Mouse (Mus musculus): ENCODE results near the gene Zswim9.
"Not testable (repeated sequence)": the region's sequence is repeated elsewhere in the genome, so short reads cannot be mapped to it uniquely, and the experiment has no call there.

Zswim9 gene

GRCm38 (mm10) chr7:13278308-13278891 lies at the start of gene Zswim9:
Gene Zswim9 (minus strand): TSS chr7:13278721.
- DNase-seq (ENCODE audit: low read depth, low spot score): peak; percentile 97

- no peak for DNase-seq (ENCODE audit: low read depth, low spot score)
Observed at GRCm38 (mm10) chr7:13324316-13324715, 45.8 kb upstream of the Zswim9 start, which contains the start of gene Pla2g4c. Gene Pla2g4c (plus strand): TSS chr7:13324655.

- no peak for DNase-seq (ENCODE audit: low read depth, low spot score)
Observed at GRCm38 (mm10) chr7:13321424-13321823, 42.9 kb upstream of the Zswim9 start.

GRCm38 (mm10) chr7:13314095-13314597 lies 35.6 kb upstream of the Zswim9 start:
- DNase-seq (ENCODE audit: low read depth, low spot score): no peak

GRCm38 (mm10) chr7:13311401-13311800 lies 32.9 kb upstream of the Zswim9 start:
- DNase-seq (ENCODE audit: low read depth, low spot score): peak; percentile 72

- DNase-seq (ENCODE audit: low read depth, low spot score): no peak
Observed at GRCm38 (mm10) chr7:13310493-13311199, 32.1 kb upstream of the Zswim9 start.

- DNase-seq (ENCODE audit: low read depth, low spot score): no peak
Observed at GRCm38 (mm10) chr7:13309407-13309806, 30.9 kb upstream of the Zswim9 start.

- no peak for DNase-seq (ENCODE audit: low read depth, low spot score)
Observed at GRCm38 (mm10) chr7:13303372-13303771, 24.9 kb upstream of the Zswim9 start.

- DNase-seq (ENCODE audit: low read depth, low spot score): no peak
Observed at GRCm38 (mm10) chr7:13302780-13303179, 24.3 kb upstream of the Zswim9 start.

- no peak for DNase-seq (ENCODE audit: low read depth, low spot score)
Observed at GRCm38 (mm10) chr7:13301643-13302042, 23.1 kb upstream of the Zswim9 start.

- DNase-seq (ENCODE audit: low read depth, low spot score): no peak
Observed at GRCm38 (mm10) chr7:13298821-13299220, 20.3 kb upstream of the Zswim9 start.

- DNase-seq (ENCODE audit: low read depth, low spot score): peak; percentile 93
Observed at GRCm38 (mm10) chr7:13297636-13298035, 19.1 kb upstream of the Zswim9 start.

- DNase-seq (ENCODE audit: low read depth, low spot score): no peak
Observed at GRCm38 (mm10) chr7:13295256-13295655, 16.7 kb upstream of the Zswim9 start.

- DNase-seq (ENCODE audit: low read depth, low spot score): no peak
Observed at GRCm38 (mm10) chr7:13293878-13294855, 15.6 kb upstream of the Zswim9 start.

- no peak for DNase-seq (ENCODE audit: low read depth, low spot score)
Observed at GRCm38 (mm10) chr7:13291370-13291769, 12.8 kb upstream of the Zswim9 start.

- no peak for DNase-seq (ENCODE audit: low read depth, low spot score)
Observed at GRCm38 (mm10) chr7:13290041-13290675, 11.6 kb upstream of the Zswim9 start.

GRCm38 (mm10) chr7:13288621-13289020 lies 10.1 kb upstream of the Zswim9 start:
- peak; percentile 70 for DNase-seq (ENCODE audit: low read depth, low spot score)

GRCm38 (mm10) chr7:13278957-13279356 lies 436 bp upstream of the Zswim9 start:
- not testable (repeated sequence) for DNase-seq (ENCODE audit: low read depth, low spot score)

GRCm38 (mm10) chr7:13277833-13278232 lies 688 bp downstream of the Zswim9 start:
- DNase-seq (ENCODE audit: low read depth, low spot score): no peak

GRCm38 (mm10) chr7:13277081-13277480 lies 1.4 kb downstream of the Zswim9 start, which contains the start of gene Lig1:
Gene Lig1 (plus strand): TSS chr7:13277283.
- peak; percentile 40 for DNase-seq (ENCODE audit: low read depth, low spot score)

- no peak for DNase-seq (ENCODE audit: low read depth, low spot score)
Observed at GRCm38 (mm10) chr7:13271704-13272103, 6.8 kb downstream of the Zswim9 start.
